Mouse (Mus musculus) forebrain, embryonic 11.5 days (tissue): ENCODE measurements around the gene Rcn3. TPM values are rescaled to one million over a fixed set of nuclear protein-coding genes. Genes with fewer than 3 reads are reported as not detected.

Experiments
- ATAC-seq: fragments of 200-750 bp; cut with Nextera tagmentation; replicated peaks from 2 replicates; pipeline ENCODE4 v1.8.0; 2017; ENCODE audit warnings: moderate TSS enrichment; ENCODE audit not compliant: low FRiP score
- DNase-seq: peaks from one replicate; pipeline ENCODE4 v3.0.0-alpha.2; 2017; ENCODE audit warnings: low spot score
- H3K27ac ChIP-seq: fragments of 300-500 bp; sonication (generic); 2 replicates; pipeline ENCODE4 v1.5.1; 2014; ENCODE audit warnings: low read depth, low read length
- H3K27me3 ChIP-seq: fragments of 300-500 bp; sonication (generic); 2 replicates; pipeline ENCODE4 v1.6.1; 2014; ENCODE audit warnings: mild to moderate bottlenecking, low read length, mixed read lengths; ENCODE audit not compliant: control insufficient read depth, insufficient read depth
- H3K36me3 ChIP-seq: fragments of 300-500 bp; sonication (generic); 2 replicates; pipeline ENCODE4 v1.6.1; 2014; ENCODE audit warnings: mild to moderate bottlenecking, low read length, moderate library complexity, mixed read lengths; ENCODE audit not compliant: control insufficient read depth, insufficient read depth
- H3K4me1 ChIP-seq: fragments of 300-500 bp; sonication (generic); replicated peaks from 2 replicates; pipeline ENCODE4 v1.6.1; 2014; ENCODE audit warnings: low read length, mixed read lengths; ENCODE audit not compliant: control insufficient read depth, insufficient read depth
- H3K4me2 ChIP-seq: fragments of 300-500 bp; sonication (generic); 2 replicates; pipeline ENCODE4 v1.6.1; 2014; ENCODE audit warnings: low read depth, mild to moderate bottlenecking, low read length, moderate library complexity, mixed read lengths; ENCODE audit not compliant: severe bottlenecking
- H3K4me3 ChIP-seq: fragments of 300-500 bp; sonication (generic); 2 replicates; pipeline ENCODE4 v1.5.1; 2014; ENCODE audit warnings: low read depth, low read length
- H3K9ac ChIP-seq: fragments of 300-500 bp; sonication (generic); 2 replicates; pipeline ENCODE4 v1.6.1; 2014; ENCODE audit warnings: low read length
- H3K9me3 ChIP-seq: fragments of 300-500 bp; sonication (generic); 2 replicates; pipeline ENCODE4 v1.6.1; 2016; ENCODE audit warnings: low read length, mixed read lengths; ENCODE audit not compliant: control insufficient read depth
- WGBS: fragments of 180-500 bp; shearing (Covaris S2); extraction: QIAGEN DNeasy Blood & Tissue Kit; methylation state at CpG from one replicate; pipeline ENCODE4 v1.1.7; 2014; 5-methylcytosine and 5-hydroxymethylcytosine counted together
- polyA plus RNA-seq: library from polyadenylated mRNA; unstranded; fragments of >200 nt; fragmentation: Nextera tagmentation; extraction: Ambion mirVana; gene quantifications from 2 replicates; pipeline ENCODE4 v1.2.1, GENCODE M21; 2014

Gene Rcn3
- polyA plus RNA-seq = 110 and 118 TPM in 2 replicates

DNA sequence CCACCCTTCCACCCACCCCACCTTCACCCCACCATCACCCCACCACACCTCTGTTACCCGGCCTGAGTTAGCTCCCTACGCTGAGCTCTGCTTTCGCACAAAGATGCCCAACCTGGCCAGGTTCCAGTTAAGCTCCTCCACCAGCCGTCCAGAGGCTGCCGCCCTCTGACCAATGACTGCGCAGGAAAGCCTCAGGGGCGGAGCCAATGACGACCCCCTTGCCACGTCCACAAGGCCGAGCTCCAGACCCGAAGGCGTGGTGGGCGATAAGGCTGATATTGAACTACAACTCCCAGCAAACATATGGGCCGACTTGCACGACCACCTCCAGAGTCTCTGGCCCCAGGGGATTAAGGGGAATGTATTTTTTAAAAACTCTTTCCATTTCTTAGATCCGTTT lies at the start of gene Rcn3:
Gene Rcn3 (minus strand): TSS at position 174 of the 400 bp plus-strand sequence.
- Histone ChIP-seq H3K27ac (no peak within 1 kb of the TSS), H3K4me2 (peak within 1 kb of the TSS; percentile 64), H3K9ac (peak within 1 kb of the TSS; percentile 58), H3K4me3 (peak within 1 kb of the TSS; percentile 46), H3K9me3 (no peaks in the 10 kb centered on the region), H3K4me1 (peaks cover 3% of the 10 kb centered on the region; the same call in 1 of the 2 replicates), H3K36me3 (no peaks in the 10 kb centered on the region), H3K27me3 (no peaks in the 10 kb centered on the region)
- under 1% methylated on average over 16 of the region's 16 CpGs for WGBS
- peak; percentile 95 for ATAC-seq
- DNase-seq = peak; percentile 94

DNA sequence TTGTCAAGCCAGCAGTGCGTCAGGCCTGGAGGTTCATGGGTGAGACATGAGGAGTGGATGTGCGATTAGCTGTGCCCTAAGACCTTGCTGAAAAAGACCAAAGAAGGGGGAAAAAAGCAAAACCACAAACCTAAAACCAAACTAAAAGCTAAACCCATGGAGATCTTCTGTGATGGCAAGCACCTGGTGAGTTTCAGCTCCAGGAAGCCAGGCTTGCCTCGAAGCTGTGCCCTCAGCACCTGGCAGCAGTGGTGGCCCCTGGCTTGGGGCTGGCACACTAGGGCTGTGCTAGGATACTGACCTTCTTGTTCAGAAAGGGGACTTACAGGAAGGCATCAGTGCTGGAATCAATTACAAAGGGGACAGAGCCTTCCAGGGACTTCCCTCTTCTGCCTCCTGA lies 49.3 kb upstream of the Rcn3 start:
- H3K27me3 ChIP-seq = 0 out of 2 replicates have a peak, but pooled peaks cover 2% of the 10 kb centered on the region
- no peaks in the 10 kb centered on the region for H3K9me3 ChIP-seq
- H3K9ac ChIP-seq = no peak overlapping the region
- DNase-seq (no peak), ATAC-seq (no peak)
- H3K27ac ChIP-seq = no peak overlapping the region
- no peak overlapping the region for H3K4me3 ChIP-seq
- no peaks in the 10 kb centered on the region; the same call in 1 of the 2 replicates for H3K36me3 ChIP-seq
- no peak overlapping the region for H3K4me2 ChIP-seq
- WGBS = 94% methylated on average over 3 of the region's 3 CpGs
- peaks cover under 1% of the 10 kb centered on the region; the same call in 1 of the 2 replicates for H3K4me1 ChIP-seq

DNA sequence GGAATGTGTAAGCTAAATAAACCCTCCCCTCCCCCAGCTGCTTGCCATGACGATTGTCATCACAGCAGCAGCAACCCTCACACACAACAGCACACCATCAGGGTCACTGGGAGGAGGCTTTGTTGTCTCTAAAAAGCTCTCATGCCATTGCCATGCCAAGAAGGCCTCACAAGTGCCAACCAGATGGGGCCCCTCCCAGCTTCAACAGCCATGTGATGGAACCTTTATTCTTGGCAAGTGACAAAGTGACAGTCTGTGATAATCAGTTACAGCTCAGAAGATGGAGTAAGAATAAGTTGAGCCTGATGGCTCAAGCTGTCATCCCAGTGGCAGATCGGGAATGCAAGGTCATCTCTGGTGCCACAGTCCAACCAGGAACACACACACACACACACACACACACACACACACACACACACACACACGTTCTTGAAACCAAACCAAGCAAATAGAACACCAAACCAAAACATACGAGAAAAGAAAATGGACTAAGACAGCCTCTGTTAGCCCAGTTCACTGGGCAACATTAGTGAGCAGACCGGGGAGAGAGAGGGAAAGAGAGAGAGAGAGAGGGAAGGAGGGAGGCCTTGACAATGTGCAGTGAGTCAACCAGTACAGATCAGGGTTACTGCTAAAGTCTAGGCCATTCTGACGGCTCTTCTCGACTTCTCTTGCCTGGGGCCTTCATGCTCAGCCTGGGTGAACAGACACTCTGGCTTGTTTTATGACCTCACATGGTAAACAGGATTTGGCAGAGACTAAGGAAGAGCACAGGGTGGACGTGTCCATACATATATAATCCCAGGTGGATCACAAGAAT lies 48.1 kb upstream of the Rcn3 start:
- Histone ChIP-seq H3K9me3 (no peaks in the 10 kb centered on the region), H3K27me3 (peaks cover 2% of the 10 kb centered on the region; the same call in 1 of the 2 replicates), H3K27ac (no peak overlapping the region), H3K9ac (no peak overlapping the region), H3K36me3 (no peaks in the 10 kb centered on the region), H3K4me2 (no peak overlapping the region), H3K4me1 (peaks cover 4% of the 10 kb centered on the region; the same call in 1 of the 2 replicates), H3K4me3 (no peak overlapping the region)
- ATAC-seq = no peak
- DNase-seq = no peak
- WGBS = 81% methylated on average over 8 of the region's 8 CpGs

DNA sequence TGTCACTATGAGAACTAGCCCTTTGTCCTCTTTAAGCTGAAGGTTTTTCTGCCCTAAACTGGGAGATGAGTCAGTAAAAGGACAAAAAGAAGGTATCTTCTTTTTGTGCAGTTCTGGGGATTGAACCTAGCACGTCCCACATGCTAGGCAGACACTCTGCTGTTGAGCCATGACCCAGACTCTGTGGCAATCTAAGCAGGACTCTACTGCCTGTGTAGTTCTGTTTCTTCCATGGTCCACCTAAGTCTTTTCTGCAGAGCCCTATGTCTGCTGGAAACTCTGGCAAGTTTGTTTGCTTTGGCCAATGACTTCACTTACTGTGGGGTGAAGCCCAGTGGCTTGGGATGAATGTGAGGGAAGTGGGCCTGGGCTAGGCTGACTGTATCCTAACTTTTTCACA lies 46.4 kb upstream of the Rcn3 start:
- H3K4me2 ChIP-seq = no peak overlapping the region
- ATAC-seq (no peak), DNase-seq (no peak)
- H3K4me1 ChIP-seq = peaks cover 4% of the 10 kb centered on the region; the same call in 1 of the 2 replicates
- no peak overlapping the region for H3K9ac ChIP-seq
- H3K4me3 ChIP-seq = no peak overlapping the region
- H3K27ac ChIP-seq = no peak overlapping the region
- peaks cover 2% of the 10 kb centered on the region; the same call in 1 of the 2 replicates for H3K27me3 ChIP-seq
- no peaks in the 10 kb centered on the region for H3K9me3 ChIP-seq
- H3K36me3 ChIP-seq = no peaks in the 10 kb centered on the region
- 79% methylated on average over 1 of the region's 1 CpGs for WGBS

DNA sequence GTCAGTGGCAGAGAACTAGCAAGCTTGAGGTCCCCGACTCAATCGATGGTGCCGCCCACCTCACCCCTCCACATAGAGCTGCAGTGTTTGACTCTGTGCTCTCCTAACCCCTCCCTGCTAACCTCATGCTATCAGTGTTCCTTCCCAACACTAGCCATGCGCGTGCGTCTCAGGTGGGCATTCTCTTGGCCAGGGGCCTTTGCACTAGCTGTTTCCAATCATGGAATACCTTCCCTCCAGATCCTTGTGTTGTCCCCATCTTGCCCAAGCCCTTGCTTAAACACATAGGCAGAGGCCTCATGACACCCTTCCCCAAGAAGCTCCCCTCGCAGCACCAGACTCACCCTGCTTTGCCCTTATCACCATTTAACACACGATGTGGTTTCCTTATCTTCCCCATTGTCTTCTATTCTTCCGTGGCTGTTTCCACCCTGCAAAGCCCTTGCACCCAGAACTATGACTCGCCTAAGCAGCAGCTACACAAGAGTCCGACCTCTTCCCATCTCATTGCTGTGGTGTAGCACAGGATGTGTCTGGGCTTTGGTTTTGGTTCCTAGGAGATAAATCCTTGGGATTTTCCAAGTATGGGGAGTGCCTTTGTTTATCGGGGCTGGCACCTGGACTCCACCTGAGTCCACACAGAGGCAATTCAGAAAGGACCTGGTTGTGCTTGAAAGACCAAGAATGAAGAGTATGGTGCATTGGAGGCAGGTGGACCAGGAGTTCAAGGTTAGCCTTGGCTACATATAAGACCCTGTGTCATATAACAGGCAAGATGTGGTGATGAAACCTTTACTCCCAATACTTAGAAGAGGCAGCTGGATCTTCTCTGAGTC lies 45.4 kb upstream of the Rcn3 start:
- H3K4me1 ChIP-seq = peaks cover 4% of the 10 kb centered on the region; the same call in 1 of the 2 replicates
- ATAC-seq (no peak), DNase-seq (no peak)
- H3K27me3 ChIP-seq = peaks cover 2% of the 10 kb centered on the region; the same call in 1 of the 2 replicates
- H3K4me2 ChIP-seq = no peak overlapping the region
- 83% methylated on average over 12 of the region's 12 CpGs for WGBS
- H3K9ac ChIP-seq = no peak overlapping the region
- no peaks in the 10 kb centered on the region for H3K9me3 ChIP-seq
- H3K36me3 ChIP-seq = no peaks in the 10 kb centered on the region
- H3K27ac ChIP-seq = no peak overlapping the region
- no peak overlapping the region for H3K4me3 ChIP-seq

DNA sequence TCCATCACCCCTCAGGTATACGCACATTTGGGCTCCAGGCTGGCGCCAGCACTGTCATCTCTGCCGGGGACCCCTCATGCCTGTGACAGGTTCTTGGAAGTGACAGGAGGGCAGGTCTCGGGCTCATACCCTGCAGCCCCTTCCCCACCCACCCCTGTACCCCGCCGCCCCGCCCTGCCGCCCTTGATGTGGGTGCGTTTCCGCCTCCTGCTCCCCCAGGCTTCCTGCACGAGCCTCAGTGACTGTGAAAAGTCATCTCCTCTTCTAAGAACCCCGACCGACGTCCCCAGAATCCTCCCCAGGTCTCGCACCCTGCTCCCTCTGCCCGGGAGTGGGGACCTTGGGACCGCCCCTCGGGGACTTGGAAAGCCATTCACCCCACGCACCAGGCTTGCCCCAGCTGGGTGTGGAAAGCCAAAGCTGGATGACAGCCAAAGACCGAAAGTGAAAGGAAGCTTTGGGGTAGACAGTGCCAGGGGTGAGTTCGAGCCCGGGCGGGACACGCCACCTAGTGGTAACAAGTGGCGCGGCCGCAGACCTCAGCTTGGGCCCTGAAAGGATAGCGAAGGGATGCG lies 44.1 kb upstream of the Rcn3 start, which contains the start of the genes Gm45713 and Flt3l:
Gene Gm45713 (minus strand): TSS at position 239 of the 575 bp plus-strand sequence.
Gene Flt3l (minus strand): TSS at position 440 of the 575 bp plus-strand sequence.
- H3K4me3 ChIP-seq = peak within 1 kb of the TSS; percentile 40
- no peaks in the 10 kb centered on the region for H3K36me3 ChIP-seq
- 4% methylated on average over 29 of the region's 29 CpGs for WGBS
- peak within 1 kb of the TSS; percentile 6; the same call in 1 of the 2 replicates for H3K27ac ChIP-seq
- H3K9me3 ChIP-seq = no peaks in the 10 kb centered on the region
- H3K27me3 ChIP-seq = peaks cover 2% of the 10 kb centered on the region; the same call in 1 of the 2 replicates
- peak; percentile 91 for DNase-seq
- H3K4me1 ChIP-seq = peaks cover 4% of the 10 kb centered on the region; the same call in 1 of the 2 replicates
- H3K4me2 ChIP-seq = peak within 1 kb of the TSS; percentile 74
- peak within 1 kb of the TSS; percentile 61 for H3K9ac ChIP-seq
- ATAC-seq = peak; percentile 77

DNA sequence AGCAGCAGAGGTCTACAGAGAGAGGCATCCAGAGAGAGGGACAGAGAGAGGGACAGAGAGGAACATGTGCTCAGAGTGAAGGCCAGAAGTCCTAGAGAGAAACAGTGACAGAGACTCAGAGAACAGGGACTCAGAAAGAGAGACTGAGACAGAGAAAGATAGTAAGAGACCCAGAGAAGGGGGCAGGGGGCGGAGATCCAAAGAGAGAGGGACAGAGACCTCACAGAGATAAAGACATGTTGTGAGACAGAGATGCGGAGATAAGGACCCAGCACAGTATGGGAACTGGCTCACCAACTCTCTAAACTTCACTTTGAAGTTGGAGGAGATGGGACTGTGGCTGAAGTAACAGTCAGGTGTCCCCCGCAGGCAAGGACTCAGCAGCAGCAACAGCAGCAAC lies 43.3 kb upstream of the Rcn3 start:
- H3K9me3 ChIP-seq = no peaks in the 10 kb centered on the region
- H3K36me3 ChIP-seq = no peaks in the 10 kb centered on the region
- no peak overlapping the region for H3K9ac ChIP-seq
- H3K27ac ChIP-seq = no peak overlapping the region
- 87% methylated on average over 3 of the region's 3 CpGs for WGBS
- no peak overlapping the region for H3K4me3 ChIP-seq
- H3K4me2 ChIP-seq = no peak overlapping the region; the same call in 1 of the 2 replicates
- no peak for ATAC-seq
- H3K4me1 ChIP-seq = peaks cover 4% of the 10 kb centered on the region; the same call in 1 of the 2 replicates
- H3K27me3 ChIP-seq = peaks cover 2% of the 10 kb centered on the region; the same call in 1 of the 2 replicates
- DNase-seq = no peak

DNA sequence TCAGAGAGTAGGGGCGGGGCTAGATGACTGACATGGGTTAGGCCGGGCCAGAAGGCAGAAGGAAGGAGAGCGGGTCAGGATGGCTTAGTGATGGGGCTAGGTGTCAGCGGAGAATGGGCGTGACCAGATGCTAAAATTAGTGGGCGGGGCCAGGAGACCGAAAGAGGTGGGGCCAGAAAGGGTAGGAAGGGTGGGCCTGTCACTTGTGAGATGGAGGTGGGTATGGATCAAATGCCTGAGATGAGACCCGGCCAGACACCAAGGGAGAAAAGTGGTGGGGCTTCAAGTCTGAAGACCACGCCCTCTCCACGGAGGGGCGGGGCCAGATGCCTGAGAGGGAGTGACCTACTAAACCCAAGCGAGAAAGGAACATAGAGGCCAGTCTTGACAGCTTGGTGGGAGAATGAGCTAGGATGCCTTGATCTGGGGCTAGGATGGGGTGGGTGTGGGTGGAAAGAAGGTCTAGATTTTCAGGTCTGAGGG lies 42.6 kb upstream of the Rcn3 start:
- peaks cover 7% of the 10 kb centered on the region; the same call in 1 of the 2 replicates for H3K4me1 ChIP-seq

More for the DNA sequence above, 42.6 kb upstream of the Rcn3 start:
- no peak overlapping the region for H3K27ac ChIP-seq
- no peaks in the 10 kb centered on the region for H3K9me3 ChIP-seq
- H3K27me3 ChIP-seq = peaks cover 2% of the 10 kb centered on the region; the same call in 1 of the 2 replicates
- ATAC-seq (no peak), DNase-seq (no peak)
- H3K9ac ChIP-seq = no peak overlapping the region
- no peaks in the 10 kb centered on the region for H3K36me3 ChIP-seq
- no peak overlapping the region for H3K4me3 ChIP-seq
- no peak overlapping the region for H3K4me2 ChIP-seq
- 7% methylated on average over 12 of the region's 12 CpGs for WGBS
